Mouse (Mus musculus) myocyte (in vitro differentiated cells): ENCODE data around the gene A830031A19Rik. TPM values are rescaled to one million over a fixed set of nuclear protein-coding genes. Genes with fewer than 3 reads are reported as not detected.

Experiments
- H3K27me3 ChIP-seq: one replicate; pipeline ENCODE4 v1.6.1; 2011; ENCODE audit not compliant: control insufficient read depth, insufficient read depth, insufficient read length
- H3K36me3 ChIP-seq: one replicate; pipeline ENCODE4 v1.6.1; 2011; ENCODE audit not compliant: control insufficient read depth, insufficient read depth
- H3K4me2 ChIP-seq: one replicate; pipeline ENCODE4 v1.6.1; 2011; ENCODE audit warnings: low read depth, control low read depth
- H3K4me3 ChIP-seq: one replicate; pipeline ENCODE4 v1.5.1; 2011; ENCODE audit warnings: mild to moderate bottlenecking, control low read depth, moderate library complexity
- H3K79me2 ChIP-seq: one replicate; pipeline ENCODE4 v1.6.1; 2011; ENCODE audit not compliant: control insufficient read depth, insufficient read depth
- H3ac ChIP-seq: one replicate; pipeline ENCODE4 v1.6.1; 2011; ENCODE audit not compliant: control insufficient read depth, insufficient read length
- CEBPB ChIP-seq: IDR thresholded peaks from 2 replicates; pipeline ENCODE4 v1.6.1; 2011; ENCODE audit warnings: mild to moderate bottlenecking, moderate library complexity; ENCODE audit not compliant: poor library complexity, insufficient read depth, severe bottlenecking
- E2F4 ChIP-seq: IDR thresholded peaks from one replicate; pipeline ENCODE4 v1.6.1; 2011; ENCODE audit warnings: mild to moderate bottlenecking, control low read depth, moderate library complexity; ENCODE audit not compliant: insufficient read depth
- MAX ChIP-seq: IDR thresholded peaks from one replicate; pipeline ENCODE4 v1.6.1; 2011; ENCODE audit warnings: low read depth, mild to moderate bottlenecking, control low read depth
- MYOD1 ChIP-seq, 3 experiments: IDR thresholded peaks; one replicate each; pipeline ENCODE4 v1.6.1; 2011; ENCODE audit warnings: control low read depth in 2 of 3, low read depth in 2 of 3, mild to moderate bottlenecking in 2 of 3, moderate library complexity in 1 of 3; ENCODE audit not compliant: insufficient read length in 2 of 3, control insufficient read depth in 1 of 3
- MYOG ChIP-seq, 3 experiments: IDR thresholded peaks; one replicate each; pipeline ENCODE4 v1.6.1; 2011; ENCODE audit warnings: control low read depth in 2 of 3, low read depth in 2 of 3, mild to moderate bottlenecking in 2 of 3; ENCODE audit not compliant: insufficient read length in 2 of 3, control insufficient read depth in 1 of 3, insufficient read depth in 1 of 3
- POLR2A ChIP-seq: IDR thresholded peaks from one replicate; pipeline ENCODE4 v1.6.1; 2011; ENCODE audit warnings: low read depth, mild to moderate bottlenecking, control low read depth, moderate library complexity; ENCODE audit not compliant: insufficient read length
- POLR2AphosphoS2 ChIP-seq: IDR thresholded peaks from one replicate; pipeline ENCODE4 v1.6.1; 2011; ENCODE audit warnings: low read depth, control low read depth; ENCODE audit not compliant: insufficient read length
- REST ChIP-seq: IDR thresholded peaks from one replicate; pipeline ENCODE4 v1.6.1; 2011; ENCODE audit warnings: mild to moderate bottlenecking, control low read depth, moderate library complexity; ENCODE audit not compliant: insufficient read depth, insufficient read length
- SRF ChIP-seq: IDR thresholded peaks from one replicate; pipeline ENCODE4 v1.6.1; 2011; ENCODE audit warnings: low read depth; ENCODE audit not compliant: control insufficient read depth, insufficient read length
- TCF12 ChIP-seq: IDR thresholded peaks from one replicate; pipeline ENCODE4 v1.6.1; 2011; ENCODE audit warnings: mild to moderate bottlenecking, control low read depth; ENCODE audit not compliant: poor library complexity, insufficient read depth, severe bottlenecking
- TCF3 ChIP-seq: IDR thresholded peaks from one replicate; pipeline ENCODE4 v1.6.1; 2011; ENCODE audit warnings: low read depth, control low read depth; ENCODE audit not compliant: insufficient read length
- USF1 ChIP-seq: IDR thresholded peaks from one replicate; pipeline ENCODE4 v1.6.1; 2011; ENCODE audit warnings: low read depth, mild to moderate bottlenecking, control low read depth, moderate library complexity
- polyA plus RNA-seq: library from polyadenylated mRNA; unstranded; fragments of >200 nt; fragmentation: generic; extraction: Trizol; gene quantifications from one replicate; pipeline ENCODE4 v1.2.1, GENCODE M21; 2012; ENCODE audit warnings: missing spikeins

The A830031A19Rik gene
- polyA plus RNA-seq, 1 experiment: not detected

DNA sequence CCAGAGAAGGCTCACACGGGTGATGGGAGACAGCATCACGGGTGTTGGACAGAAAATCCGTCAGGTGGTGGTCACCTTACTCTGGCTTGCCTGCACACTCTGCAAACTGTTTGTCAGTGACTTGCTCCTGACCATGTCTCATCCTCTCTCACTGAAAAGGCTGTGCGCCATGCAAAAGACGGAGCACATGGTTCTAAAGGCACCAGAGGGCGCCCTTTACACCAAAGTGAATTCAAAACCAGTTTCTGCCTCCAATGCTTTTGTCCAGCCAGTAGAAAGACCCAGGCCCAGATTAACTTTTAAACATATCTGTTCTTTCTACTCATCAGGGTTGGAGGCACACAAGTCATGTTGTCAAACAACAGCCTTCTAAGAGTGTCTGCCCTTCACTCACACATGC lies 22.0 kb downstream of the A830031A19Rik start:
- Histone ChIP-seq H3K4me3 (no peak overlapping the region), H3K4me2 (no peak overlapping the region), H3K27me3 (no peaks in the 10 kb centered on the region), H3K79me2 (no peaks in the 10 kb centered on the region), H3K36me3 (no peaks in the 10 kb centered on the region), H3ac (no peak overlapping the region)
- no peak for TF ChIP-seq POLR2A
- no peak for TF ChIP-seq SRF
- no peak for TF ChIP-seq MYOG (IDR thresholded peaks at IDR 0.05; ENCODE audit: control insufficient read depth in 1 of 3, insufficient read depth in 1 of 3, insufficient read length in 2 of 3, low read depth in 2 of 3)
- TF ChIP-seq TCF3: no peak
- TF ChIP-seq E2F4: no peak
- TF ChIP-seq MAX: no peak
- no peak for TF ChIP-seq POLR2AphosphoS2
- no peak for TF ChIP-seq USF1
- no peak for TF ChIP-seq TCF12
- no peak for TF ChIP-seq CEBPB
- no peak for TF ChIP-seq REST
- TF ChIP-seq MYOD1 (IDR thresholded peaks at IDR 0.05; ENCODE audit: control insufficient read depth in 1 of 3, insufficient read length in 2 of 3, low read depth in 2 of 3): no peak

DNA sequence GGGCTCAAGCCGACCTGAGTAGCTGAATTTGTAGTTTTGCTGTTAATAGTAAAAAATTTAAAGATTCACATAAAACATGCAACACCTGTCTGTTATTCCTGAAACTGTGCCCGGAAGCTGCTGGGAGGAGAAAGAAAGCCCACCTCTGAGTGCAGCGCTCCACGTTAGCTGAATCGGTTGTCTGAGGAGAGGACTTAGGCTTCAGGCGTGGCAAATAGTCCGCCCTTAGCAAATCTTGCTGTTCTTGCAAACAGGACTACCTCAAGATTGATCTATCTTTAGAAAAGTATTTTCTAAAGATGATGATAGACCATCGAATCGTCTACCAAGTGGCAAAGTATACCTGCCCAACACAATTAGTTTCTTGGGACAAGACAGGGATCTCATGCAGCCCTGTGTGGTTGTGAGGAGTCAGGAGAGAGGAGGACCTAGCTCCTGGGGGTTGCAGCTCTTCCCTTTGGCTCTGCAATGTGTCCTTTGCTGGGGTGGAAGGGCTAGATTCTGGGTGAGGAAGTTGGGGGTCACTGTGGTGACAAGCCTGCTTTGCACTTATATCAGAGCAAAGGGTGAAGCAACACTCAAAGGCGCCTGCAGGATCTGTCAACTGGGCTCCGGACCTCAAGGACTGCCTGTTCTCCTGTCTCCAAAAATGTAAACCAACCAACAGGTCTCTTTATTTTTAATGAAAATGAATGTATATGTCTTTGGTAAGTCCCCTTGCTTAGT lies 24.7 kb downstream of the A830031A19Rik start:
- no peak overlapping the region for H3K4me3 ChIP-seq
- H3K79me2 ChIP-seq: no peaks in the 10 kb centered on the region
- TF ChIP-seq CEBPB (no peak), MAX (no peak), MYOD1 (IDR thresholded peaks at IDR 0.05; ENCODE audit: control insufficient read depth in 1 of 3, insufficient read length in 2 of 3, low read depth in 2 of 3) (no peak), MYOG (IDR thresholded peaks at IDR 0.05; ENCODE audit: control insufficient read depth in 1 of 3, insufficient read depth in 1 of 3, insufficient read length in 2 of 3, low read depth in 2 of 3) (no peak), SRF (no peak), TCF12 (no peak), USF1 (no peak), E2F4 (no peak), TCF3 (no peak), REST (no peak), POLR2A (no peak), POLR2AphosphoS2 (no peak)
- no peak overlapping the region for H3K4me2 ChIP-seq
- no peaks in the 10 kb centered on the region for H3K36me3 ChIP-seq
- no peak overlapping the region for H3ac ChIP-seq
- H3K27me3 ChIP-seq: peaks cover 7% of the 10 kb centered on the region

- H3K79me2 ChIP-seq: no peaks in the 10 kb centered on the region
- peaks cover 7% of the 10 kb centered on the region for H3K27me3 ChIP-seq
- H3K4me2 ChIP-seq: peak overlapping the region; percentile 61
- H3K4me3 ChIP-seq: no peak overlapping the region
- TF ChIP-seq MAX (no peak), TCF3 (no peak), SRF (no peak), E2F4 (no peak), POLR2AphosphoS2 (no peak), CEBPB (no peak), POLR2A (no peak), MYOD1 (IDR thresholded peaks at IDR 0.05; ENCODE audit: control insufficient read depth in 1 of 3, insufficient read length in 2 of 3, low read depth in 2 of 3) (no peak), MYOG (IDR thresholded peaks at IDR 0.05; ENCODE audit: control insufficient read depth in 1 of 3, insufficient read depth in 1 of 3, insufficient read length in 2 of 3, low read depth in 2 of 3) (no peak), REST (no peak), USF1 (no peak), TCF12 (no peak)
- H3ac ChIP-seq: no peak overlapping the region
- no peaks in the 10 kb centered on the region for H3K36me3 ChIP-seq
Observed at GRCm38 (mm10) chr11:24049226-24050031, 25.4 kb downstream of the A830031A19Rik start.

DNA sequence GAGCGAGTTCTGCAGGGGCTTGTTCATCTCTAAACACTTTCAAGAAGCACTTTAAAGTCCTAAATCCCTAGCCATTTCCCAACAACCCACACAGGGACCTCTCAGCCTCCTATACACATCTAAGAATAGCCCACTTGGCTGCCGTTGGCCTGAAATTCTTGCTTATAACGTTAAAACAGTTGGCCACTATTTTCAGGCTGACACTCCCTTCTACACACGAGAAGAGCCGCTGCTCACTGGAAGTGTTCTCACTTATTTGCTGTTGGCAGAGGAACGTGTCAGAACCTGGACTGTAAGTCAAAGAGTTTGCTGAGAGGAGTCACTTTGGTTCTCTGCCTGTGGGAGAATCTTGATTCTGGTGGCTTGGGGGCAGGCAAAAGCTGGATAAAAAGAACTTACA lies 30.8 kb downstream of the A830031A19Rik start:
- TF ChIP-seq E2F4: no peak
- TF ChIP-seq POLR2AphosphoS2: no peak
- no peak for TF ChIP-seq MYOG (IDR thresholded peaks at IDR 0.05; ENCODE audit: control insufficient read depth in 1 of 3, insufficient read depth in 1 of 3, insufficient read length in 2 of 3, low read depth in 2 of 3)
- Histone ChIP-seq H3K27me3 (peaks cover 7% of the 10 kb centered on the region), H3ac (no peak overlapping the region), H3K79me2 (no peaks in the 10 kb centered on the region), H3K4me3 (no peak overlapping the region), H3K4me2 (no peak overlapping the region), H3K36me3 (no peaks in the 10 kb centered on the region)
